Mouse (Mus musculus) myocyte (in vitro differentiated cells): ENCODE results near the gene Pde6d.

Experiments used
- E2F4 ChIP-seq: IDR thresholded peaks from one replicate; pipeline ENCODE4 v1.6.1; 2011; ENCODE audit warnings: mild to moderate bottlenecking, control low read depth, moderate library complexity; ENCODE audit not compliant: insufficient read depth
- MAX ChIP-seq: IDR thresholded peaks from one replicate; pipeline ENCODE4 v1.6.1; 2011; ENCODE audit warnings: low read depth, mild to moderate bottlenecking, control low read depth
- POLR2A ChIP-seq: IDR thresholded peaks from one replicate; pipeline ENCODE4 v1.6.1; 2011; ENCODE audit warnings: low read depth, mild to moderate bottlenecking, control low read depth, moderate library complexity; ENCODE audit not compliant: insufficient read length

DNA sequence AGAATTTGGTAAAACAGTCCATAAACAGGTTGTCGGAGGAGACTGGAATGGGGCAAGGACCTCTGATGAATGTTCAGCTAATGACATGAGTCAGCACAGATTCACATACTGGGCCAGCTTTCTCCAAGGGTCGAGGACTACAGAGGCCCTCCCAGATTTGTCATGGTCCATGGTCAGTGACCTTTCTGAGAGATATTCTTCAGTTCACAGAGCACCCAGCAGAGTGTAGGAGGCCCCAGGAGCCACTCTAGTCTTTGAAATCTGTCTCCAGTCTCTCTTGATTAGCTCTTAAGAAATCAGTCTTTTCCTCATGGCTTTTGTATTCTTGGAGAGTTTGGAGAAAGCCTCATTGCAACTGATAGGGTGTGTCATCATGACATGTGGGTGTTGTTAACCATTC is 39.9 kb upstream of the Pde6d start:
- TF ChIP-seq POLR2A (no peak), MAX (no peak), E2F4 (no peak)
